Mouse (Mus musculus): ENCODE data around the gene Slc22a23. TPM values are rescaled to one million over a fixed set of nuclear protein-coding genes. Genes with fewer than 3 reads are reported as not detected.

Gene Slc22a23
- polyA plus RNA-seq, 1 experiment from 2014 or later: 7.0 TPM

GRCm38 (mm10) chr13:34264508-34264907 is 80.5 kb downstream of the Slc22a23 start:
- Histone ChIP-seq H3K9ac (replicated peaks) (no peak overlapping the region), H3K27me3 (ENCODE audit: insufficient read depth, low read length) (no peaks in the 10 kb centered on the region), H3K4me2 (ENCODE audit: low read depth, low read length) (no peak overlapping the region), H3K27ac (ENCODE audit: low read depth) (no peak overlapping the region), H3K4me3 (ENCODE audit: low read depth, low read length) (no peak overlapping the region), H3K4me1 (ENCODE audit: insufficient read depth) (peaks cover 31% of the 10 kb centered on the region), H3K36me3 (replicated peaks; ENCODE audit: insufficient read depth, low read length) (0 out of 2 replicates have a peak, but pooled peaks cover 3% of the 10 kb centered on the region), H3K9me3 (ENCODE audit: low read length) (no peaks in the 10 kb centered on the region)
- no peak for DNase-seq
- TF ChIP-seq EP300 (IDR thresholded peaks at IDR 0.05; ENCODE audit: low read depth) (no peak), CTCF (IDR thresholded peaks at IDR 0.05; ENCODE audit: low read depth) (no peak)
- ATAC-seq: no peak
- WGBS (ENCODE audit: insufficient replicate concordance): 87% methylated on average over 2 of the region's 2 CpGs

- WGBS (ENCODE audit: insufficient replicate concordance): 67% methylated on average over 3 of the region's 3 CpGs
- Histone ChIP-seq H3K9me3 (ENCODE audit: low read length) (no peaks in the 10 kb centered on the region), H3K4me3 (ENCODE audit: low read depth, low read length) (no peak overlapping the region), H3K27ac (ENCODE audit: low read depth) (no peak overlapping the region), H3K4me1 (ENCODE audit: insufficient read depth) (peaks cover 40% of the 10 kb centered on the region), H3K27me3 (ENCODE audit: insufficient read depth, low read length) (no peaks in the 10 kb centered on the region), H3K36me3 (replicated peaks; ENCODE audit: insufficient read depth, low read length) (no peaks in the 10 kb centered on the region), H3K9ac (replicated peaks) (no peak overlapping the region), H3K4me2 (ENCODE audit: low read depth, low read length) (no peak overlapping the region)
- no peak for TF ChIP-seq CTCF (IDR thresholded peaks at IDR 0.05; ENCODE audit: low read depth)
- no peak for TF ChIP-seq EP300 (IDR thresholded peaks at IDR 0.05; ENCODE audit: low read depth)
- no peak for DNase-seq
- no peak for ATAC-seq
These were observed 86.2 kb downstream of the Slc22a23 start for GRCm38 (mm10) chr13:34258765-34259164.

- DNase-seq (no peak), ATAC-seq (no peak)
- Histone ChIP-seq H3K4me1 (ENCODE audit: insufficient read depth) (peaks cover 46% of the 10 kb centered on the region), H3K9me3 (ENCODE audit: low read length) (no peaks in the 10 kb centered on the region), H3K9ac (replicated peaks) (no peak overlapping the region), H3K27me3 (ENCODE audit: insufficient read depth, low read length) (no peaks in the 10 kb centered on the region), H3K4me3 (ENCODE audit: low read depth, low read length) (no peak overlapping the region), H3K36me3 (replicated peaks; ENCODE audit: insufficient read depth, low read length) (no peaks in the 10 kb centered on the region; the same call in 1 of the 2 replicates), H3K4me2 (ENCODE audit: low read depth, low read length) (no peak overlapping the region), H3K27ac (ENCODE audit: low read depth) (no peak overlapping the region)
- TF ChIP-seq CTCF (IDR thresholded peaks at IDR 0.05; ENCODE audit: low read depth) (no peak), EP300 (IDR thresholded peaks at IDR 0.05; ENCODE audit: low read depth) (no peak)
- 74% methylated on average over 7 of the region's 7 CpGs for WGBS (ENCODE audit: insufficient replicate concordance)
These were observed 87.8 kb downstream of the Slc22a23 start for GRCm38 (mm10) chr13:34257177-34257576.

GRCm38 (mm10) chr13:34256676-34257075 is 88.3 kb downstream of the Slc22a23 start:
- WGBS (ENCODE audit: insufficient replicate concordance): 66% methylated on average over 2 of the region's 2 CpGs
- peaks cover 46% of the 10 kb centered on the region for H3K4me1 ChIP-seq (ENCODE audit: insufficient read depth)
- ATAC-seq (peak; percentile 74), DNase-seq (no peak)
- no peak overlapping the region; the same call in 1 of the 2 replicates for H3K27ac ChIP-seq (ENCODE audit: low read depth)
- H3K36me3 ChIP-seq (replicated peaks; ENCODE audit: insufficient read depth, low read length): no peaks in the 10 kb centered on the region; the same call in 1 of the 2 replicates
- H3K9me3 ChIP-seq (ENCODE audit: low read length): no peaks in the 10 kb centered on the region
- H3K4me3 ChIP-seq (ENCODE audit: low read depth, low read length): no peak overlapping the region
- no peaks in the 10 kb centered on the region for H3K27me3 ChIP-seq (ENCODE audit: insufficient read depth, low read length)
- H3K9ac ChIP-seq (replicated peaks): no peak overlapping the region
- TF ChIP-seq EP300 (IDR thresholded peaks at IDR 0.05; ENCODE audit: low read depth): no peak
- no peak for TF ChIP-seq CTCF (IDR thresholded peaks at IDR 0.05; ENCODE audit: low read depth)
- H3K4me2 ChIP-seq (ENCODE audit: low read depth, low read length): no peak overlapping the region

GRCm38 (mm10) chr13:34255297-34255696 is 89.7 kb downstream of the Slc22a23 start:
- H3K4me3 ChIP-seq (ENCODE audit: low read depth, low read length): no peak overlapping the region
- peak overlapping the region; percentile 37 for H3K27ac ChIP-seq (ENCODE audit: low read depth)
- no peaks in the 10 kb centered on the region; the same call in 1 of the 2 replicates for H3K36me3 ChIP-seq (replicated peaks; ENCODE audit: insufficient read depth, low read length)
- no peak overlapping the region for H3K4me2 ChIP-seq (ENCODE audit: low read depth, low read length)
- DNase-seq (no peak), ATAC-seq (peak; percentile 13; the same call in 1 of the 2 replicates)
- H3K4me1 ChIP-seq (ENCODE audit: insufficient read depth): peaks cover 46% of the 10 kb centered on the region
- no peak for TF ChIP-seq EP300 (IDR thresholded peaks at IDR 0.05; ENCODE audit: low read depth)
- TF ChIP-seq CTCF (IDR thresholded peaks at IDR 0.05; ENCODE audit: low read depth): no peak
- no peak overlapping the region for H3K9ac ChIP-seq (replicated peaks)
- no peaks in the 10 kb centered on the region for H3K27me3 ChIP-seq (ENCODE audit: insufficient read depth, low read length)
- no peaks in the 10 kb centered on the region for H3K9me3 ChIP-seq (ENCODE audit: low read length)
- WGBS (ENCODE audit: insufficient replicate concordance): 28% methylated on average over 3 of the region's 3 CpGs

- Histone ChIP-seq H3K36me3 (replicated peaks; ENCODE audit: insufficient read depth, low read length) (no peaks in the 10 kb centered on the region; the same call in 1 of the 2 replicates), H3K4me1 (ENCODE audit: insufficient read depth) (peaks cover 46% of the 10 kb centered on the region), H3K4me2 (ENCODE audit: low read depth, low read length) (no peak overlapping the region)
These were observed 90.3 kb downstream of the Slc22a23 start for GRCm38 (mm10) chr13:34254691-34255090.

More at GRCm38 (mm10) chr13:34254691-34255090, 90.3 kb downstream of the Slc22a23 start:
- H3K27ac ChIP-seq (ENCODE audit: low read depth): peak overlapping the region; percentile 37
- peak; percentile 52 for DNase-seq
- 40% methylated on average over 5 of the region's 5 CpGs for WGBS (ENCODE audit: insufficient replicate concordance)
- ATAC-seq: peak; percentile 67
- H3K4me3 ChIP-seq (ENCODE audit: low read depth, low read length): no peak overlapping the region
- H3K9ac ChIP-seq (replicated peaks): no peak overlapping the region
- TF ChIP-seq EP300 (IDR thresholded peaks at IDR 0.05; ENCODE audit: low read depth): no peak
- no peak for TF ChIP-seq CTCF (IDR thresholded peaks at IDR 0.05; ENCODE audit: low read depth)
- no peaks in the 10 kb centered on the region for H3K27me3 ChIP-seq (ENCODE audit: insufficient read depth, low read length)
- no peaks in the 10 kb centered on the region for H3K9me3 ChIP-seq (ENCODE audit: low read length)
